Mouse (Mus musculus) left cerebral cortex, adult 9 months (tissue): ENCODE results near the gene Senp2.

Source experiments
- DNase-seq, 2 experiments: peaks; one replicate each; pipeline ENCODE4 v3.0.0; 2022; ENCODE audit warnings: low spot score in 2 of 2

Senp2 gene

DNA sequence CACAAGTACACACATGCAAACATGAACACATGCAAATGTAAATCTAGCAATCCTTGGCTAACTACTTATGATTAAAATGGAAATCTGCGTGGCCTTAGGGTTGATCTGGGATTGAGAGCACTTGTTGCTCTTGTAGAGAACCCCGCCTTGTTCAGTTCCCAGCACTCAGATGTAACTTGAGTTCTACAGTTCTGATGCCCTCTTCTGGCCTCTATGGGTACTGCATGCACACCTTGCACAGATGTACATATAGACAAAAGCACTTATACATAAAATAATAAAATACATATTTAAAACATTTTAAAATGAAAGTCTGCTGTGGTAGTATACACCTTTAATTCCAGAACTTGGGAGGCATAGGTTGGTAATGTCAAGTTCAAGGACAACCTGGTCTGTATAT lies 12.8 kb downstream of the Senp2 start:
- no peak for DNase-seq

- no peak for DNase-seq
Observed at GRCm38 (mm10) chr16:22027474-22027873, 18.2 kb downstream of the Senp2 start.

GRCm38 (mm10) chr16:22038554-22038953 lies 29.3 kb downstream of the Senp2 start:
- DNase-seq = no peak

GRCm38 (mm10) chr16:22039978-22040377 lies 30.7 kb downstream of the Senp2 start:
- no peak for DNase-seq

DNA sequence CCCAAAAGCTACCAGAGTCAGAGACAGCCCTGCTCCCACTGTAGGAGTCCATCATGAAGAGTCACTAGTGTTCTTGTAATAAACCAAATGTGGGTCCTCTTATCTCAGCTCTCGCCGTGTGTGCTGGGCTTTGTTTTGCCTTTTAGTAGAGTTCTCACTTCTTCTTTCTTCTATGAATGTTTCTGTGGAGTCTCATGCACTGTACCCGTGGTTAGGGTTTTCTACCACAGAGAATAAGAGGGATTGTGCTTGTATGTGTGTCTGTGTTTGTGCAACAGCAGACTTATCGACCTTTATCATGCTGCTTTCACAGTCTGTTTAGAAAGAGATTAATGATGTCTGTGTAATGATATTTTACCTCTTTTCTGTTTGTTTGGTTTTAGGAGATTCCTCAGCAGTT lies 34.5 kb downstream of the Senp2 start:
- DNase-seq = no peak

DNA sequence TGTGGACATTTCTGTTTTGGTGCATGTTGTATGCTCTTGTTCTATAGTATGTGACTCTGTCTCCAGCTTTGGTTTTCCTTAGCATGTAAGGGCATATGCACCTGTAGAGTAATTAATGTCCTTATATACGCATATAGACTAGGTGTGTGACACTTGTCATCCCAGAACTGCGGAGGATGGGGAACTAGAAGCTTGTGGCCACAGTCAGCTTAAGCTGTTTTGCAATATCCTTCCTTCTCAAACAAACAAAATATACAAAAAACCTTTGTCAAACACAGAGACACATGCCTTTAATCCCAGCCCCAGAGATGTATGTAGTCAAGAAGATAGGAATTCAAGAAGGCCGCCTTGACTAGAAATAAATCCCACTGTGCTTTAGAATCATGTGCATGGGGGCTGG lies 36.6 kb downstream of the Senp2 start:
- no peak for DNase-seq

- no peak for DNase-seq
Observed at GRCm38 (mm10) chr16:22046739-22047366, 37.6 kb downstream of the Senp2 start.

DNA sequence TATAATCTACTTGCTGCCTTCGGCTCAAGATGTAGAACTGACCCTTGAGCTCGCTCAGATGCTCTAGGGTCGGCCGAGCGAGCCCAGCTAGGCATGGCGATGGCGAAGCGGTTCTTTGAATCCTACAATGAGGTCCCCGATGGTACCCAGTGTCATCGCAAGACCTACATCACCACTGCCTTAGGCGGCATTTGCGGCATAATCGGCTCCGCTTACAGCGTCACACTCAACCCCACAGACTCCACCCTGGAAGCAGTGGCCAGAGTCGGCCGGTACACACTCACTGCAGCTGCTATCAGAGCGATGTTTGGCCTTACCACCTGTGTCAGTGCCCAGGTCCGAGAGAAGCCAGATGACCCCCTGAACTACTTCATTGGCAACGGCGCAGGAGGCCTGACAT lies 44.1 kb downstream of the Senp2 start:
- no peak for DNase-seq

GRCm38 (mm10) chr16:22057498-22057897 lies 48.2 kb downstream of the Senp2 start:
- no peak for DNase-seq

DNA sequence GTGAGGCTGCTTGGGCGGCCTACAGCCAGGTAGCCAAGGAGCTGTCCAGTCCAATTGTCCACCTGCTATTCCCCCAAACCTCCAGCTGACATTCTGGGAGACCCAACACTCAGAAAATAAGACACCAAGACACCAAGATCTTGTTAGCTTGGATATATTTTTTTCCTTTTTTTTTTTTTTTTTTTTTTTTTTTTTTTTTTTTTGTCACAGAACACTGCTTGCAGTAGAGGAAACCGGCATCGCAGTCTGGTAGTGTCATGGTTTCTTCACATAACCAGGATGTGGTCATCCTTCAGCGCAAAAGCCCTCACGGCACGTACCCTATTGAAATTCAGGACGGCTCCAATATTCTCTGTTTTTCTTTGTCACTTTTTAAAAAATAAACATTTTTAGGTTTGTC lies 49.6 kb downstream of the Senp2 start:
- no peak for DNase-seq

- no peak for DNase-seq
Observed at GRCm38 (mm10) chr16:22060416-22060815, 51.1 kb downstream of the Senp2 start.

DNA sequence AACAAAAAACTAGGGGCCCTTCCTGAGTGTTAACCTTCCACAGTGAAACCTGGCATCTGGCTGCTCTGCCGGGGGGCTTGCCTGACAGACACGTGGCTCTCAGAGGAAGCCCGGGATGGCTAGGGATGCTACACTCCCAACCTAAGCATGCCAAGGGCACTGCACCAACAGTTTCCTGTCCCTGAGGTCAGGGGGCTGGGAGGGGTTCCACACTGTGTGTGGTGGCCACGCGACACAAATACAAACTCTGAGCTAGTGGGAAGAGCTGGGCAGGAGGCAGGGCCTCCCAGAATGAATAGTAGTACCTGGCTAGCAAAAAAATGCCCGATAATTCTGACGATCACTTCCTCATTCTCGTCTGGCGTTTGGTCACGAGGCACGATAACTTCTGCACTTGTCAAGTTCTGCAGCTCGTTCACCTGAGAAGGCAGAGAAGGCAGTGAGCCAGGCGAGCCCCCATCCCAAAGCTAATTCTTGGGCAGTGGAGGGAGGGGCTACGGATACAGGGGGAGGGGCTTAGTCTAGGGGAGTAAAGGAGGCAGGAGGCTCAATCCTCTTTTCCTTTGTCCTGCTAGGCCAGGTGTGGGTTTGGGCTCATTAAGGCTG lies 52.4 kb downstream of the Senp2 start:
- DNase-seq = no peak

- DNase-seq = no peak
Observed at GRCm38 (mm10) chr16:22062284-22062683, 53.0 kb downstream of the Senp2 start.

DNA sequence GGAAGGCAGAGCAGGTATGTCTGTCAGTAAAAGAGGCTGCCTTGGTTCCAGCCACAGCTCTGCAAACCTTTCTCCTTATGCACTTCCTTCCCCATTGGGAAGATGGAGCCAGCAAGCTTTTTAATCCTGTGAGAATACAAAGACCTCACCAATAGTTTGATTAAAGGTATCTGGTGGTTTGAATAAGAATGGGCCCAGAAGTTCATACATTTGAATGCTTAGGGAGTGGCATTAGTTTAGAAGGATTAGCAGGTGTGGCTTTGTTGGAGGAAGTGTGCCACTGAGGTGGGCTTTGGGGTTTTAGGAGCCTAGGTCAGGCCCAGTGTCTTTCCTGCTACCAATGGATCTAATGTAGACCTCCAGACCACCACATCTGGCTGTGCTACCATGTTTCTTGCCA lies 56.3 kb downstream of the Senp2 start:
- no peak for DNase-seq

DNA sequence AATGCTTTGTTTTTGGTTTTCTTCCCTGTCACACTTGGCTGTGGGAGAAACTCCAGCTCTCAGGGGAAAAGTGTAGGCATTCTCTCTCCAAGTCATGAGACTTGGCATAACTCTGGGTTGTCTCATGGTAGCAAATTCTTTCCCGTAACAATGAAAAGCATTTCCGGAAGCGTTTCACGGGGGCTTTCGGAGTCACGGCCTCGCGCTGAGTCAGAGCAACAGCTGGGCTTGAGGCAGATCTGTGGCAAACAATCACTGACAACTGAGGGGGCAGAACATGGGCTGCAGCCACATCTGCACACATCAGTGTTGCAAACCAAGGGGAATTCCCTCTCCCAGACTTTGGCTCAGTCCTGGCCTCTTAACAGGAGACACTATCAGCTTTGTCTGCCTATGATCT lies 58.1 kb downstream of the Senp2 start:
- DNase-seq = no peak

- no peak for DNase-seq
Observed at GRCm38 (mm10) chr16:22071361-22071760, 62.1 kb downstream of the Senp2 start.

GRCm38 (mm10) chr16:22075067-22075466 lies 65.8 kb downstream of the Senp2 start:
- no peak for DNase-seq

- DNase-seq = no peak
Observed at GRCm38 (mm10) chr16:22075829-22076619, 66.7 kb downstream of the Senp2 start.

DNA sequence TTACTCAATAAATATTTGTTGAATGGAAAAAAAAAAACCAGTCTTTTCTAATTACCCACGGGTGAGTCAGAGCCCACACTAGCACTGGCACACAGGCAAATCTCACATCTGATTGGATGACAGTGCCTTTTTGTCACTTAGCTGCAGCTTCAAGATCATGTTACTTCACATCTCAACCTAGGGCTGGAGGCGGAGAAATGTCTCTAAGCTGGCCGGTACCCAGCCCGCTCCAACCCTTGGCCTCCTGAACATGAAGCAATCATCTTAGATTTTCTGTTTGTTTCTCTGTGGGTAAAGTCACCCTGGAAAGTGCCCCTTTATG lies 67.3 kb downstream of the Senp2 start:
- no peak for DNase-seq

DNA sequence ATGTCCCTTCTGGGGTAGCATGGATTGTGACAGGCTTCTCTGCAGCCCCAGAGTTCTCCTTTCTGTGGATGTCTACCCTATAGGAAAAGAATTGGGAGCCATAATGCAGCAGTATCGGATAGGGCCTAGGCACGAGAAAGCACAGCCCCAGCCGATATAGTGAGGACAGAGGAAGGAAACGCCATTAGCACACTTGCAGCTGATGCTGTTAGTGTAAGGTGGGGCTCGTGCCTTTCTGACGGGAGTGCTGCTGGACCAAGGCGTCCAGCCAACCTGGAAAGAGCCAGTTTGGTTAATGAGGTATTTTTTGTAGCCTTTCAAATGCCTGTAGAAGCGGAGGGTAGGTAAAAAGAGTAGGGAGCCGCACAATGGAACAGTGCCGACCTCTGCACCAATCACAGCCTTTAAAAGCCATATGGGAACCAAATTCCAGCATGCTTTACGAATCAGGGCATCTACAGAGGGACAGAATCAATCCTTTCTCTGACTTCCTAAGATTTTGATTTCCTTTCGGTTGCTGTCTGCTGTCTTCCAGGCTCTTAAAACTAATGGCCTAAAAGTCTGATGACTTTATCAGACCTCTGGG lies 70.9 kb downstream of the Senp2 start:
- no peak for DNase-seq

DNA sequence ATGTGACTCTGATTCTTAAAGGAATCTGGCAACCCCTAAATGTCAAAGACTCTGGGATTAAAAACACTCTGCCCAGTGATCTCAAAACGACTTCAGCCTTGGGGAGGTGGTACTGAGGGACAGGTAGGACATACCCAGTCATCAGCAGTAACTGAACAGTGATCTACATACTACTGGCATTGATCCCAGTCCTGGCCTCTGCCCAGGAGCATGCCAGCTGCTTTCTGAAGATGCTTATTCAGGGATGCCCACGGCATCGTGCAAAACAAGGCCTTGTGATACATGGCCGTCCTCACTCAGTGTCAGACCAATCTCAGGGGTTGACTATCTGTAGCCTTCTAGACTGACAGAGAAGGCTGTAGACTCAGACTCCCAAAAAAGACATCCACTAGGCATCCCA lies 76.1 kb downstream of the Senp2 start:
- DNase-seq = no peak

GRCm38 (mm10) chr16:22091255-22091783 lies 82.0 kb downstream of the Senp2 start:
- DNase-seq = no peak

- DNase-seq = no peak
Observed at GRCm38 (mm10) chr16:22095751-22096150, 86.5 kb downstream of the Senp2 start.
